Mouse (Mus musculus): ENCODE results near the gene Lars2. TPM values are rescaled to one million over a fixed set of nuclear protein-coding genes. Genes with fewer than 3 reads are reported as not detected.
"Not testable (repeated sequence)": the region's sequence is repeated elsewhere in the genome, so short reads cannot be mapped to it uniquely, and the experiment has no call there.

The Lars2 gene
- total and polyA plus RNA-seq, 3 experiments: 5.1 to 15,188 (median 765) TPM

GRCm38 (mm10) chr9:123385352-123386198, 18.8 kb downstream of the Lars2 start:
- in situ Hi-C loops (cut with MboI; ENCODE audit: low pct_ligation_motif_present, low pct_unique_long_range_greater_than_20kb, low sequenced_read_pairs): no loop called here
- Histone ChIP-seq H3K27me3 (replicated peaks) (no peaks in the 10 kb centered on the region), H3K27ac (ENCODE audit: insufficient read depth, low read depth) (no peak overlapping the region), H3K9ac (ENCODE audit: insufficient read depth, low read depth) (no peak overlapping the region), H3K79me2 (replicated peaks; ENCODE audit: control insufficient read depth, extremely low read depth, insufficient read depth, poor library complexity, severe bottlenecking) (no peaks in the 10 kb centered on the region), H3K4me2 (ENCODE audit: insufficient read depth, low read depth, poor library complexity, severe bottlenecking) (no peak overlapping the region), H3K36me3 (replicated peaks in 1 of 2; ENCODE audit: control insufficient read depth in 1 of 2, insufficient read depth in 1 of 2, low read length in 1 of 2) (peaks cover 24 to 82% of the 10 kb centered on the region in 2 experiments), H3K9me3 (replicated peaks; ENCODE audit: low read length) (no peaks in the 10 kb centered on the region), H3K4me1 (ENCODE audit: control insufficient read depth in 1 of 2, insufficient read depth in 2 of 2) (peaks cover 3 to 11% of the 10 kb centered on the region in 2 experiments; a peak in 3 of 4 replicates), H3K4me3 (replicated peaks in 1 of 3; ENCODE audit: low read depth in 2 of 3, low read length in 2 of 3, poor library complexity in 1 of 3) (no peak overlapping the region)
- dilution Hi-C loops (cut with MboI; ENCODE audit: extremely low pct_ligation_motif_present, extremely low pct_unique_long_range_greater_than_20kb, low sequenced_read_pairs): no loop called here
- TF ChIP-seq TBP (conservative IDR thresholded peaks at IDR 0.05; ENCODE audit: low read depth, low read length): no peak
- TF ChIP-seq GABPA (IDR thresholded peaks at IDR 0.05; ENCODE audit: insufficient replicate concordance, low read depth, low read length): no peak
- TF ChIP-seq ELF1 (IDR thresholded peaks at IDR 0.05; ENCODE audit: low read depth, low read length): no peak
- peak; percentile 81 for TF ChIP-seq MAFK (IDR thresholded peaks at IDR 0.05; ENCODE audit: insufficient replicate concordance, low read length)
- TF ChIP-seq HCFC1 (IDR thresholded peaks at IDR 0.05; ENCODE audit: low read depth, low read length): no peak
- no peak for DNase-seq (ENCODE audit: extremely low read depth)

GRCm38 (mm10) chr9:123386347-123386746, 19.6 kb downstream of the Lars2 start:
- no peak overlapping the region for H3K27ac ChIP-seq (ENCODE audit: insufficient read depth, low read depth)
- no peaks in the 10 kb centered on the region for H3K9me3 ChIP-seq (replicated peaks; ENCODE audit: low read length)
- H3K27me3 ChIP-seq (replicated peaks): no peaks in the 10 kb centered on the region
- TF ChIP-seq NRF1 (IDR thresholded peaks at IDR 0.05; ENCODE audit: low read depth, low read length): no peak
- no peak for TF ChIP-seq UBTF (IDR thresholded peaks at IDR 0.05; ENCODE audit: low read depth, low read length)
- no peak for TF ChIP-seq KAT2A (IDR thresholded peaks at IDR 0.05; ENCODE audit: insufficient replicate concordance, low read length)
- TF ChIP-seq HCFC1 (IDR thresholded peaks at IDR 0.05; ENCODE audit: low read depth, low read length): no peak
- no peak for TF ChIP-seq ZMIZ1 (IDR thresholded peaks at IDR 0.05; ENCODE audit: low read depth, low read length)
- no peak for TF ChIP-seq JUND (conservative IDR thresholded peaks at IDR 0.05; ENCODE audit: low read depth, low read length)
- no peak for TF ChIP-seq CTCF (conservative IDR thresholded peaks at IDR 0.05 in 1 of 2, IDR thresholded peaks at IDR 0.05 in 1 of 2; ENCODE audit: low read depth in 2 of 2, low read length in 2 of 2)
- no peak for TF ChIP-seq NELFE (IDR thresholded peaks at IDR 0.05; ENCODE audit: low read depth, low read length)
- no peak for TF ChIP-seq CHD1 (IDR thresholded peaks at IDR 0.05; ENCODE audit: low read depth, low read length)
- TF ChIP-seq RCOR1 (conservative IDR thresholded peaks at IDR 0.05; ENCODE audit: low read depth, low read length): no peak
- TF ChIP-seq BHLHE40 (IDR thresholded peaks at IDR 0.05; ENCODE audit: low read depth, low read length): no peak
- TF ChIP-seq MAX (IDR thresholded peaks at IDR 0.05; ENCODE audit: low read length): no peak
- no peak for TF ChIP-seq MEF2A (IDR thresholded peaks at IDR 0.05; ENCODE audit: borderline replicate concordance, low read depth, low read length)
- H3K4me2 ChIP-seq (ENCODE audit: insufficient read depth, low read depth, poor library complexity, severe bottlenecking): no peak overlapping the region
- no peak for DNase-seq (ENCODE audit: extremely low read depth)
- H3K4me3 ChIP-seq (replicated peaks in 1 of 3; ENCODE audit: low read depth in 2 of 3, low read length in 2 of 3, poor library complexity in 1 of 3): no peak overlapping the region
- no peak overlapping the region for H3K9ac ChIP-seq (ENCODE audit: insufficient read depth, low read depth)
- no peaks in the 10 kb centered on the region for H3K79me2 ChIP-seq (replicated peaks; ENCODE audit: control insufficient read depth, extremely low read depth, insufficient read depth, poor library complexity, severe bottlenecking)
- dilution Hi-C loops (cut with MboI; ENCODE audit: extremely low pct_ligation_motif_present, extremely low pct_unique_long_range_greater_than_20kb, low sequenced_read_pairs) (no loop called here), in situ Hi-C loops (cut with MboI; ENCODE audit: low pct_ligation_motif_present, low pct_unique_long_range_greater_than_20kb, low sequenced_read_pairs) (no loop called here)
- peaks cover 3 to 11% of the 10 kb centered on the region in 2 experiments; a peak in 3 of 4 replicates for H3K4me1 ChIP-seq (ENCODE audit: control insufficient read depth in 1 of 2, insufficient read depth in 2 of 2)
- H3K36me3 ChIP-seq (replicated peaks in 1 of 2; ENCODE audit: control insufficient read depth in 1 of 2, insufficient read depth in 1 of 2, low read length in 1 of 2): peaks cover 20 to 76% of the 10 kb centered on the region in 2 experiments

GRCm38 (mm10) chr9:123388087-123389007, 21.6 kb downstream of the Lars2 start:
- DNase-seq (ENCODE audit: extremely low read depth); H3K4me1 ChIP-seq (ENCODE audit: control insufficient read depth in 1 of 2, insufficient read depth in 2 of 2); H3K79me2 ChIP-seq (replicated peaks; ENCODE audit: control insufficient read depth, extremely low read depth, insufficient read depth, poor library complexity, severe bottlenecking); H3K9me3 ChIP-seq (replicated peaks; ENCODE audit: low read length); H3K27me3 ChIP-seq (replicated peaks); H3K9ac ChIP-seq (ENCODE audit: insufficient read depth, low read depth); dilution Hi-C loops (cut with MboI; ENCODE audit: extremely low pct_ligation_motif_present, extremely low pct_unique_long_range_greater_than_20kb, low sequenced_read_pairs); H3K4me3 ChIP-seq (replicated peaks in 1 of 3; ENCODE audit: low read depth in 2 of 3, low read length in 2 of 3, poor library complexity in 1 of 3); H3K4me2 ChIP-seq (ENCODE audit: insufficient read depth, low read depth, poor library complexity, severe bottlenecking); in situ Hi-C loops (cut with MboI; ENCODE audit: low pct_ligation_motif_present, low pct_unique_long_range_greater_than_20kb, low sequenced_read_pairs); H3K27ac ChIP-seq (ENCODE audit: insufficient read depth, low read depth): not testable (repeated sequence)
- H3K36me3 ChIP-seq (replicated peaks in 1 of 2; ENCODE audit: control insufficient read depth in 1 of 2, insufficient read depth in 1 of 2, low read length in 1 of 2): peaks cover 22 to 65% of the 10 kb centered on the region in 2 experiments

Measured in CH12.LX (cell line).